Mouse (Mus musculus): Measurements from ENCODE around the gene Unc13b. TPM values are rescaled to one million over a fixed set of nuclear protein-coding genes. Genes with fewer than 3 reads are reported as not detected.

Unc13b gene
- under 1 TPM; 0.33 to 0.96 TPM for total RNA-seq (2023)

GRCm38 (mm10) chr4:43058753-43059654, at the start of gene Unc13b:
TSS of gene Unc13b (plus strand) at chr4:43058953.

GRCm38 (mm10) chr4:43010161-43011038, 48.4 kb upstream of the Unc13b start, which contains the start of gene Fancg:
TSS of gene Fancg (minus strand) at chr4:43010506.

GRCm38 (mm10) chr4:43025084-43025960, 33.4 kb upstream of the Unc13b start, which contains the start of gene Pigo:
TSS of gene Pigo (minus strand) at chr4:43025819.

GRCm38 (mm10) chr4:43031237-43031995, 27.3 kb upstream of the Unc13b start, which contains the start of gene Stoml2:
TSS of gene Stoml2 (minus strand) at chr4:43031710.

GRCm38 (mm10) chr4:43045659-43046302, 13.0 kb upstream of the Unc13b start, which contains the start of gene Fam214b:
TSS of gene Fam214b (minus strand) at chr4:43046220.

GRCm38 (mm10) chr4:43266623-43267322, 208.0 kb downstream of the Unc13b start, which contains the start of gene Atp8b5:
TSS of gene Atp8b5 (plus strand) at chr4:43267159.

Other genes with a start within 250 kb of the Unc13b start
- not detected for gene Fam205a1, start 205.1 kb upstream of the Unc13b start, total RNA-seq (2023)
- gene Gm12394, start 202.2 kb upstream of the Unc13b start, total RNA-seq (2023): not detected
- not detected for gene Fam205c, start 184.7 kb upstream of the Unc13b start, total RNA-seq (2023)
- gene Phf24, start 142.3 kb upstream of the Unc13b start, total RNA-seq (2023): not detected
- 10 to 100 TPM; 30.5 to 36.6 TPM for gene Dnajb5, start 109.1 kb upstream of the Unc13b start, total RNA-seq (2023)
- 1 to 10 TPM in 1 of 2 experiments, not detected in 1; 1.2 TPM for gene 1700022I11Rik, start 89.3 kb upstream of the Unc13b start, total RNA-seq (2023)
- 100 to 1,000 TPM; 107 to 119 TPM for gene Vcp, start 58.4 kb upstream of the Unc13b start, total RNA-seq (2023)
- 10 to 100 TPM; 34.4 to 36.7 TPM for gene Fancg, start 48.4 kb upstream of the Unc13b start, total RNA-seq (2023)
- 10 to 100 TPM; 35.7 to 37.4 TPM for gene Pigo, start 33.1 kb upstream of the Unc13b start, total RNA-seq (2023)
- 10 to 100 TPM; 80.4 to 84.8 TPM for gene Stoml2, start 27.2 kb upstream of the Unc13b start, total RNA-seq (2023)
- gene Fam214b, start 12.7 kb upstream of the Unc13b start, total RNA-seq (2023): 10 to 100 TPM; 20.0 to 24.6 TPM
- not detected for gene Atp8b5, start 208.2 kb downstream of the Unc13b start, total RNA-seq (2023)